Mouse (Mus musculus) liver, embryonic 15.5 days (tissue): ENCODE measurements around the gene Epha8. TPM values are rescaled to one million over a fixed set of nuclear protein-coding genes. Genes with fewer than 3 reads are reported as not detected.

ENCODE experiments used
- ATAC-seq: fragments of 200-750 bp; cut with Nextera tagmentation; 2 replicates; pipeline ENCODE4 v1.8.0; 2017; ENCODE audit warnings: moderate number of reproducible peaks, mild to moderate bottlenecking, moderate library complexity; ENCODE audit not compliant: insufficient read depth
- H3K27ac ChIP-seq: fragments of 300-500 bp; sonication (generic); replicated peaks from 2 replicates; pipeline ENCODE4 v1.5.1; 2015; ENCODE audit warnings: mild to moderate bottlenecking, inconsistent platforms
- H3K27me3 ChIP-seq: fragments of 300-500 bp; sonication (generic); 2 replicates; pipeline ENCODE4 v1.6.1; 2015; ENCODE audit warnings: mild to moderate bottlenecking, inconsistent platforms
- H3K36me3 ChIP-seq: fragments of 300-500 bp; sonication (generic); replicated peaks from 2 replicates; pipeline ENCODE4 v1.6.1; 2015; ENCODE audit warnings: moderate library complexity, mild to moderate bottlenecking, inconsistent platforms
- H3K4me1 ChIP-seq: fragments of 300-500 bp; sonication (generic); replicated peaks from 2 replicates; pipeline ENCODE4 v1.6.1; 2015; ENCODE audit warnings: inconsistent platforms
- H3K4me2 ChIP-seq: fragments of 300-500 bp; sonication (generic); 2 replicates; pipeline ENCODE4 v1.6.1; 2015; ENCODE audit warnings: moderate library complexity, mild to moderate bottlenecking, inconsistent platforms
- H3K4me3 ChIP-seq: fragments of 300-500 bp; sonication (generic); replicated peaks from 2 replicates; pipeline ENCODE4 v1.5.1; 2015; ENCODE audit warnings: mild to moderate bottlenecking, inconsistent platforms
- H3K9ac ChIP-seq: fragments of 300-500 bp; sonication (generic); 2 replicates; pipeline ENCODE4 v1.6.1; 2015; ENCODE audit warnings: moderate library complexity, mild to moderate bottlenecking, inconsistent platforms
- H3K9me3 ChIP-seq: fragments of 300-500 bp; sonication (generic); replicated peaks from 2 replicates; pipeline ENCODE4 v1.6.1; 2016; ENCODE audit warnings: inconsistent platforms
- WGBS: fragments of 180-500 bp; shearing (Covaris S2); methylation state at CpG from one replicate; pipeline ENCODE4 v1.1.7; 2015; ENCODE audit warnings: mixed read lengths; ENCODE audit not compliant: insufficient replicate concordance; 5-methylcytosine and 5-hydroxymethylcytosine counted together
- polyA plus RNA-seq: library from polyadenylated mRNA; unstranded; fragments of >200 nt; fragmentation: Nextera tagmentation; extraction: Ambion mirVana; gene quantifications from 2 replicates; pipeline ENCODE4 v1.2.1, GENCODE M21; 2015

Epha8 gene
- polyA plus RNA-seq, 1 experiment from 2014 or later, result 0.25 TPM

DNA sequence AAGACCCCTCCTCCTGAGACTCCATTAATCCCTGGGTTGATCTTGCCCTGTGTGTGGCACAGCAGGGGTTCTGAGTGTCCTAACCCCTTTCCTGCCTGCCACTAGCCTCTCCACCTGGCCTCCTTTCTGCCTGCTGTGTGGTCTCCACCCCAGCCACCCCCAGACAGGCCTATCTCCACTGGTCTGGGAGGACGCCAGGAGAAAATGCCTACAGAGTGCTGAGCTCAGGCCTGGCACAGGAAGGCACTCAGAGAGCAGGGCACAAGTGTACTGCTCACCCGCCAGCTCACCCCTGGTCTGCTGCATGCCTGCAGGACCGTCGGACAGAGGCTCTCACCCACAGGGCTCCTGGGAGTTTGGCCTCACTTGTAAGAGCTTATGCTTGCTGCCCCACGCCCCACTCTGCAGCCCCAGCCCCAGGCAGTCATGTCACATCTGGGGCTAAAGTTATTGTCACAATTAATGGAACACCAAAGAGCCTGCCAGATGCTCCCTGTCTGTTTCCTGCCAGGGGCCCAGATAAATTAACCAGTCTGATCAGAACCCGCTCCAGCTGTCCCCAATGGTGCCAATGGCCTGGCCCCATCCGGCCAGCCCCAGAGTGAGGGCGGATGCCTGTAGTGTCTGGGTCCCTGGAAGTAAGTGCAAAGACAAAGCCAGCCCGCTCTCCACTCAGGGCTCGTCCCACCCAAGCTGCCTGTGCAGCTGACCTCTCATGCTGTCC is 7.2 kb downstream of the Epha8 start:
- Histone ChIP-seq H3K4me1 (no peaks in the 10 kb centered on the region), H3K4me3 (no peak overlapping the region), H3K9ac (no peak overlapping the region), H3K27me3 (peaks cover 41% of the 10 kb centered on the region), H3K4me2 (no peak overlapping the region), H3K9me3 (no peaks in the 10 kb centered on the region), H3K27ac (no peak overlapping the region), H3K36me3 (no peaks in the 10 kb centered on the region)
- no peak for ATAC-seq
- 46% methylated on average over 10 of the region's 10 CpGs for WGBS

DNA sequence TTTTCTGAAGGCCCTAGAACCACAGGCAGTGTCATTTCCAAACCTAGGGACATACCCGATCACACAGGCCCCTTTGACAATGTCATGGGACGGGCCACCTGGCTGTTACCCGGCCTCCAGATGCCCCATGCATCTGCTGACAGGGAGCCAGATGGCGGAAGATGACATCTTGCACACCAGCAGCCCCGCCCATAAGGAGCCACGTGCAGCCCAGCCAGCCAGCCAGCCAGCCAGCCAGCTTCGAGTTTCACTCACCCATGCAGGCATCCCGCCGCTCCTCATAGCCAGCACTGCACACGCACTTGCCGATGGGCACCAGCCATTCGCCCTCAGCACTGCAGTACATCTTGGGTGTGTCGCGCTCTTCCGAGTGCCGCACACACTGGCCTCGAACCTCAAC is 11.2 kb downstream of the Epha8 start:
- Histone ChIP-seq H3K9ac (no peak overlapping the region), H3K4me3 (no peak overlapping the region), H3K36me3 (no peaks in the 10 kb centered on the region), H3K4me2 (no peak overlapping the region), H3K4me1 (no peaks in the 10 kb centered on the region), H3K9me3 (no peaks in the 10 kb centered on the region), H3K27me3 (peaks cover 64% of the 10 kb centered on the region), H3K27ac (no peak overlapping the region)
- no peak for ATAC-seq
- WGBS, result 60% methylated on average over 17 of the region's 17 CpGs

DNA sequence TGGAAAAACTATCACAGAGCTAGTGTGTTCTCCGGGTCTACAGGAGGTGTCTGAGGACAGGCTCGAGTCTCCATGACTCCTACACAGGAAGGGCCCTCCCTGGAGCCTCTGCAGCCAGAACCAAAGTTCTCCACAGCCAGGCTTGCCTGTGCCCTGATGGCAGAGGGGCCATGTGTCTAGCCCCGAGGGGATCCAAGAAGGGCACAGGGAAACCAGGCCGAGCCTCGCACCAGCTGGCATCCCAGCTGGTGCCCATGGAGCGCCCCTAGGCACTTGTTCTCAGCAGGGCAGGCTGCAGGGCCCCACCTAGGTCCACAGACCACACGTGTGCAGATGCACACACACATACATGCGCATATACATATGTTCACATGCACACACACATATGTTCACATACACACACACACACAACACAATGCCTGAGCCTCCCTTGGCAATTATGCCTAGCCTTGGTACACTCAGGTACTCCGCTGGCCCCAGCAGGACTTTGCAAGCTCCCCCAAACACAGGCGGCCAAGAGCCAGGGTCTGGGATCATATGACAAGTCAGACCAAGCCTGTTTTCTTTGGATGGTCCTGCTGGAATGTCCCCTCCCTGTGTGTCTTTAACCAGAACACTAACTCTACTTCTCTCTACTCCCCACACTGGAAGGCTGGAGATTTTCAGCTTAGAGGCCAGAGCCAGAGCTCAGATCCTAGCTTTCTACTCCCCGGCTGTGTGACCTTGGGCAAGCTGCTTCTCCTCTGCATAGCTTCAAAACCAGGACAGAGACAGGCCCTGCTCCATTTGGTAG is 11.9 kb downstream of the Epha8 start:
- Histone ChIP-seq H3K9ac (no peak overlapping the region), H3K36me3 (no peaks in the 10 kb centered on the region), H3K4me3 (no peak overlapping the region), H3K27me3 (peaks cover 68% of the 10 kb centered on the region), H3K4me1 (no peaks in the 10 kb centered on the region), H3K4me2 (no peak overlapping the region), H3K9me3 (no peaks in the 10 kb centered on the region), H3K27ac (no peak overlapping the region)
- ATAC-seq, result no peak
- 54% methylated on average over 11 of the region's 11 CpGs for WGBS

DNA sequence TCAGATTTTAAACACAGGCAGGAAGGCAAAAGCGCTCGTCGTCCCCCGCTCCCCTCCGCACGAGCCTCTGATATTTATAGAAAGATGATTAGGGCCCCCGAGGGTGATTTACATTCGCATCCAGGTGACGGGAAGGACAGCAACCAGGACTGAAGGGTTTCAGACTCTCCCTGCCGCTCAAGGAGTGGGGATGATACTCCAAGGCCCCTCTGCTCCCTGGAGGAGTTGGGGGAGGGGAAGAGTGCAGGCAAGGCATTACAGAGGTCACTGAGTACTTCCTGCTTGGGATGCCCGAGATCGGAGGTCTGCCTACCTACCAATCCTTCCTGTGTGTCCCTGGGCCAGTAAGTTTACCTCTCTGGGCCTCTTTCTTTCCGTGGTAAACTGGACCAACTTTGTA is 13.4 kb downstream of the Epha8 start:
- H3K27ac ChIP-seq, result no peak overlapping the region
- no peak for ATAC-seq
- 20% methylated on average over 13 of the region's 13 CpGs for WGBS
- no peak overlapping the region for H3K4me2 ChIP-seq
- H3K9me3 ChIP-seq, result no peaks in the 10 kb centered on the region
- no peak overlapping the region for H3K9ac ChIP-seq
- no peak overlapping the region for H3K4me3 ChIP-seq
- peaks cover 71% of the 10 kb centered on the region for H3K27me3 ChIP-seq
- no peaks in the 10 kb centered on the region for H3K4me1 ChIP-seq
- no peaks in the 10 kb centered on the region for H3K36me3 ChIP-seq

DNA sequence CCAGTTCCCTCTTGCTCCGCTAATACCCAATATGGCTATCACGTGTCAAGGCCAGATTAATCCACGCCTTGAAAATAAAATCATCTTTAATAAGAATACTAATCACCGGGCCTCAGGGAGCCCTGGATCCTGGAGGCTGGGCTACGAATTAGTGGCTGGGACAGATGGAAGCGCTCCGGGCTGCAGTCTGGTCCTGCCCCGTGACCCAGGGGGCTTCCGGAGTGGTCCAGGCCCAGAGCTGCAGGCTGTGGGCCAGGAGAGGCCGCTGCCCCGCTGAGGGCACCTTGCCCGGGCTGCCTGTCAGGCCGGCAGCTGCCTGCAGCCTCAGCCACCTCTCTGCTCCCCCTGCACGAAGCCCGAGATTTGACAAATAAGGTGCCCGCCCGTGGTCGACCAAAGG is 13.9 kb downstream of the Epha8 start:
- H3K4me2 ChIP-seq, result no peak overlapping the region
- H3K4me1 ChIP-seq, result no peaks in the 10 kb centered on the region
- no peak overlapping the region for H3K27ac ChIP-seq
- no peaks in the 10 kb centered on the region for H3K36me3 ChIP-seq
- no peaks in the 10 kb centered on the region for H3K9me3 ChIP-seq
- peaks cover 69% of the 10 kb centered on the region for H3K27me3 ChIP-seq
- no peak overlapping the region for H3K4me3 ChIP-seq
- no peak for ATAC-seq
- H3K9ac ChIP-seq, result no peak overlapping the region
- WGBS, result 26% methylated on average over 18 of the region's 18 CpGs

DNA sequence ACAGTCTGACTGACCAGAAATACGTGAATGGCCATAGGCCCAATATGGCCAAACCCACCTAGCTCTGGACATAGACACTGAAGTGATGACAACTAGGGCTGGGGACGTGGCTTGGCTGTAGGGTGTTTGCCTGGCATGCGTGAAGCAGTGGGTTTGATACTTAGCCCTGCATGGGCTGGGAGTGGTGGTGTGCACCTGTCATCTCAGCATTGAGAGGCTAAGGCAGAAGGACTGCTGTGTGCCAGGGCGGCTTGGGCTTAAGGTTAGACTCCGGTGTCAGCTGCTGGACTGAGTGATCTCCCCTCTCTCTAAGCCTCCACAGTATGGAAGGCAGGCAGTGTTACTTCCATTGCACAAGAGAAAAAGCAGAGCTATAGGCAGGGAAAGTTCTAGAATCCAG is 18.7 kb downstream of the Epha8 start:
- H3K36me3 ChIP-seq, result no peaks in the 10 kb centered on the region
- no peak overlapping the region for H3K27ac ChIP-seq
- 64% methylated on average over 5 of the region's 5 CpGs for WGBS
- no peak overlapping the region for H3K4me3 ChIP-seq
- H3K27me3 ChIP-seq, result peaks cover 43% of the 10 kb centered on the region
- H3K4me1 ChIP-seq, result peaks cover 16% of the 10 kb centered on the region
- H3K9ac ChIP-seq, result no peak overlapping the region
- no peak overlapping the region for H3K4me2 ChIP-seq
- no peak for ATAC-seq
- H3K9me3 ChIP-seq, result no peaks in the 10 kb centered on the region

DNA sequence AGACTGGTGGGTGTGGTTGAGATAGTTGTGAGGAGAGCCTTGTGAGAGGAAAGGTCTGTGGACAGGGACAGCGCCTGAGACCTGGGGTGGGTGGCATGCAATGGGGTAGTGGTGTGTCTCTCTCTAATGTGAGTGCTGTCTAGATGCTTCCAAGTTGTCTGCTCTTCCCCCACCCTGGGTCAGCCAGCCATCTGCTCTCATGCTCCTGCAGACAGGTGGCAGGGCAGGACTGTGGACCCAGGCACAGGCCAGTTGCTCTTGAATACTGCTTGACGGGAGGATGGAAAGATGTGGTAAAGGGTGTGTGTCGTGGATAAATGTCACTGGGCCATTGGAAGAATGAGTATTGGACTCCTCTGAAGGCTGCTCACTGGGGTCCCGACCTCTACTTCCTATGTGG is 19.3 kb downstream of the Epha8 start:
- ATAC-seq, result no peak
- peaks cover 16% of the 10 kb centered on the region for H3K4me1 ChIP-seq
- no peak overlapping the region for H3K9ac ChIP-seq
- no peak overlapping the region for H3K27ac ChIP-seq
- no peak overlapping the region for H3K4me2 ChIP-seq
- no peak overlapping the region for H3K4me3 ChIP-seq
- peaks cover 43% of the 10 kb centered on the region for H3K27me3 ChIP-seq
- no peaks in the 10 kb centered on the region for H3K36me3 ChIP-seq
- 46% methylated on average over 4 of the region's 4 CpGs for WGBS
- H3K9me3 ChIP-seq, result no peaks in the 10 kb centered on the region

DNA sequence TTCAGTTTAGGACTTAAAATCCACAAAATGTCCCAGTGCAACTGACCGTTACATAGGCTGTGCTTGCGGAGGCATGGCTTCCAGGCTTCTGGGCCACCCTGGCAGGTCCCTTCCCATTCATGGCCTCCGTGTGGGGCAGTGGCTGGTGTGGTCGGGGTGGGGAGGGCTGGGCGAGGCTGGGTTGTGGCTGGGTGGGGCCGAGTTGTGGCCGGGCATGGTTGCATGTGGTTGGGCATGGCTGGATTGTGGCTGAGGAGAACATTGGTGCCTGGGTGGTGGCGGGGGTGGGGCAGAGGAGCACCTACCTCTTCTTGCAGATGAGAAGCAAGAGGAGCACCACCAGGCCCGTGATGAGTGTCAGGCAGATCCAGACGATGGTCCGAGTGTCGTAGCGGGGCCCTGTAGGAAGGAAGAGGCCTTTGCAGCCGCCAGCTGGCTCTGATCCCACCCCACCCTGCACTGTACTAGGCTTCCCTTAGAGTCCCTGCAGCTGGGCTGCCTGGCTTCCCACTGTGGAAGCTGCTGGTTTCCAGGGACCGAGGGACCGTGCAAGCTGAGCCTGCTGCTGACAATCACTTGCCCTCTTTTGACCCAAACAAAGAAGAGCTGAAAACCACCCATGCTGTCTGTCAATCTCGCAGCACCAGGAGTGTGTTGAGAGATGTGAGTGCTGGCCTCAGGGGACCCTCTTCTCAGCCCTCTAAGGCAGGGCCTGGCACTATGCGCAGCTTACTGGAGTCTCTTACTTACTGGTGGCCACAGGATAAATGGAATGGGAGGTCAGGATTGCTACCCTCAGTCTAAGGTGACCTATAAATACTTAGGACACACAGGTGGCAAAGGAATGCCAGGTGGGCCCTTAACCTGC is 21.6 kb downstream of the Epha8 start:
- peaks cover 32% of the 10 kb centered on the region for H3K27me3 ChIP-seq
- H3K4me2 ChIP-seq, result peak overlapping the region; percentile 14
- H3K36me3 ChIP-seq, result no peaks in the 10 kb centered on the region
- ATAC-seq, result peak; percentile 52; the same call in 1 of the 2 replicates
- H3K27ac ChIP-seq, result no peak overlapping the region
- 38% methylated on average over 18 of the region's 18 CpGs for WGBS
- H3K4me3 ChIP-seq, result no peak overlapping the region
- H3K4me1 ChIP-seq, result peaks cover 35% of the 10 kb centered on the region
- H3K9me3 ChIP-seq, result no peaks in the 10 kb centered on the region
- H3K9ac ChIP-seq, result no peak overlapping the region

DNA sequence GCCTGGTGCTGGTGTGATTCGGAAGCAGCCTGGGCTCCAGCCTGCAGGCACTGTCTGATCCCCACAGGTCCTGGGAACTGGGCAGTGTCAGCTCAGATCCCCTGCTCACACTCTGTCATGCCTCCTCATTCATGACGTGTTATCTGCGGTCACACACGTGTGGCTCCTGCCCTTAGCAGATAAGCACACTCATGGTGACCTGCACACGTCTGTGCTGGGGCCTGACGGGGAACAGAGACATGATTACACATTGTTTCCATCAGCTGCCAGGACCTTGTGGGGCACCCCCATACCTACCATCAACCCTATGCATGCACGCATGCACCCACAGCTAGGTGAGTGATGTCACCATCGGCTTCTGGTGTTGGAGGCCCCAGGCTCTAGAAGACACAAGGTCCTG is 26.1 kb downstream of the Epha8 start:
- H3K4me3 ChIP-seq, result no peak overlapping the region
- no peaks in the 10 kb centered on the region for H3K9me3 ChIP-seq
- H3K4me2 ChIP-seq, result peak overlapping the region; percentile 45
- H3K36me3 ChIP-seq, result no peaks in the 10 kb centered on the region
- ATAC-seq, result peak; percentile 96
- peaks cover 43% of the 10 kb centered on the region for H3K4me1 ChIP-seq
- 29% methylated on average over 8 of the region's 8 CpGs for WGBS
- H3K27ac ChIP-seq, result peak overlapping the region; percentile 75
- H3K9ac ChIP-seq, result no peak overlapping the region
- H3K27me3 ChIP-seq, result peaks cover 43% of the 10 kb centered on the region

DNA sequence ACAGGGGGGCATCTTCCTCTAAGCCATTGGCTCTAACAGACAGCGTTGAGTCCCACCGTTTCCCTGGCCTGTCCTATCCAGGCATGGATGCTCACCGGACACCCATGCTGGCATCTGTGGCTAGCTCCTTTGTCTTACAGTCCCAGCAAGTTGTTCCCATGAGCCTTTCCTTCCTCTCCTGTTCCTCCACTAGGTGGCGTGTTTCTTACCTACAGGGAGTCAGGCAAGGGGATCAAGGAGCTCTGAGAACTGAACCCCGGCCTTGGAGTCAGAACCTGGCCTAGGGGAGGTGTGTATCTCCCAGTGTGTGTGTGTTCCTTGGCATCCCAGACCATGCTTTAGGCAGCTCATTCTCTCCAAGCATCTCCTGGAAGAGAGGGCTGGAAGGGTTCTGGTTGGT is 27.7 kb downstream of the Epha8 start:
- Histone ChIP-seq H3K4me3 (no peak overlapping the region), H3K27me3 (peaks cover 48% of the 10 kb centered on the region), H3K9ac (no peak overlapping the region), H3K27ac (no peak overlapping the region), H3K4me2 (no peak overlapping the region), H3K36me3 (no peaks in the 10 kb centered on the region), H3K4me1 (peaks cover 29% of the 10 kb centered on the region), H3K9me3 (no peaks in the 10 kb centered on the region)
- no peak for ATAC-seq
- 9% methylated on average over 5 of the region's 5 CpGs for WGBS

DNA sequence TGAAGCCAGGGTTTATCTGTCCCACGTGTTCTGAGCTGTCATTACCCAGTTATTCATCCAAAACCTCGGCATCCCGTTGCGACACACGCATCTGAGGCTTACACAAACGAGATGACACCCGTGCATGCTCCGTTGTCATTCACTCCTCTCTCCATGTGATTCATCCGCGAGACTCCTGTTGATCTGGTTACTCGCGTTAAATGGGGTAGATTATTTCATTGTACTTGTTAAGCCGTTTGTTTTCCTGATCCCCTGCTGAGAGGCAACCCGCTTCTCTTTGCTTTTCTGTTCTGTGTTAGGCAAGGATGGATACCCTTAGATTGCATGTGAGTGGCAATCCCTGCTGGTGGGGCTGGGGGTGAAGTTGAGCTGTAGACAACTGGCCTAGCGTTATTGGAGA is 30.8 kb downstream of the Epha8 start:
- H3K4me1 ChIP-seq, result peaks cover 19% of the 10 kb centered on the region
- WGBS, result 16% methylated on average over 15 of the region's 15 CpGs
- H3K9me3 ChIP-seq, result no peaks in the 10 kb centered on the region
- no peak overlapping the region for H3K4me3 ChIP-seq
- H3K9ac ChIP-seq, result no peak overlapping the region
- no peak overlapping the region for H3K4me2 ChIP-seq
- no peak overlapping the region for H3K27ac ChIP-seq
- H3K36me3 ChIP-seq, result no peaks in the 10 kb centered on the region
- H3K27me3 ChIP-seq, result peaks cover 28% of the 10 kb centered on the region
- ATAC-seq, result no peak
